Mouse (Mus musculus) embryonic facial prominence, embryonic 13.5 days (tissue): Measurements from ENCODE around the gene Hoxb6. TPM values are rescaled to one million over a fixed set of nuclear protein-coding genes. Genes with fewer than 3 reads are reported as not detected.

ENCODE experiments used
- ATAC-seq: fragments of 200-750 bp; cut with Nextera tagmentation; 2 replicates; pipeline ENCODE4 v1.8.0; 2017; ENCODE audit warnings: low read depth; ENCODE audit not compliant: insufficient number of reproducible peaks, insufficient read depth, low FRiP score, low TSS enrichment
- H3K27ac ChIP-seq: fragments of 300-500 bp; sonication (generic); 2 replicates; pipeline ENCODE4 v1.5.1; 2015; ENCODE audit warnings: moderate library complexity, mild to moderate bottlenecking, inconsistent platforms
- H3K27me3 ChIP-seq: fragments of 300-500 bp; sonication (generic); 2 replicates; pipeline ENCODE4 v1.6.1; 2015; ENCODE audit warnings: mild to moderate bottlenecking, inconsistent platforms
- H3K36me3 ChIP-seq: fragments of 300-500 bp; sonication (generic); 2 replicates; pipeline ENCODE4 v1.6.1; 2015; ENCODE audit warnings: mild to moderate bottlenecking, inconsistent platforms
- H3K4me1 ChIP-seq: fragments of 300-500 bp; sonication (generic); 2 replicates; pipeline ENCODE4 v1.6.1; 2015; ENCODE audit warnings: inconsistent platforms
- H3K4me2 ChIP-seq: fragments of 300-500 bp; sonication (generic); 2 replicates; pipeline ENCODE4 v1.6.1; 2015; ENCODE audit warnings: moderate library complexity, mild to moderate bottlenecking, inconsistent platforms
- H3K4me3 ChIP-seq: fragments of 300-500 bp; sonication (generic); 2 replicates; pipeline ENCODE4 v1.5.1; 2015; ENCODE audit warnings: mild to moderate bottlenecking, inconsistent platforms
- H3K9ac ChIP-seq: fragments of 300-500 bp; sonication (generic); 2 replicates; pipeline ENCODE4 v1.6.1; 2015; ENCODE audit warnings: mild to moderate bottlenecking, inconsistent platforms
- H3K9me3 ChIP-seq: fragments of 300-500 bp; sonication (generic); 2 replicates; pipeline ENCODE4 v1.6.1; 2016; ENCODE audit warnings: inconsistent platforms
- WGBS: fragments of 180-500 bp; shearing (Covaris S2); methylation state at CpG from one replicate; pipeline ENCODE4 v1.1.7; 2015; ENCODE audit warnings: mixed read lengths; 5-methylcytosine and 5-hydroxymethylcytosine counted together
- polyA plus RNA-seq: library from polyadenylated mRNA; unstranded; fragments of >200 nt; fragmentation: Nextera tagmentation; extraction: Ambion mirVana; gene quantifications from 2 replicates; pipeline ENCODE4 v1.2.1, GENCODE M21; 2015

The Hoxb6 gene
- polyA plus RNA-seq, 1 experiment from 2014 or later: 4.0 TPM

GRCm38 (mm10) chr11:96338957-96339855, 46.9 kb downstream of the Hoxb6 start:
- ATAC-seq: no peak
- Histone ChIP-seq H3K4me1 (no peaks in the 10 kb centered on the region), H3K27me3 (peaks cover 100% of the 10 kb centered on the region), H3K4me2 (no peak overlapping the region), H3K9ac (no peak overlapping the region), H3K27ac (no peak overlapping the region), H3K4me3 (no peak overlapping the region), H3K36me3 (no peaks in the 10 kb centered on the region), H3K9me3 (no peaks in the 10 kb centered on the region)
- WGBS: 11% methylated on average over 7 of the region's 7 CpGs

- WGBS: 0% methylated on average over 34 of the region's 36 CpGs
- H3K4me2 ChIP-seq: no peak overlapping the region
- H3K27ac ChIP-seq: no peak overlapping the region
- H3K4me3 ChIP-seq: no peak overlapping the region
- H3K9ac ChIP-seq: no peak overlapping the region
- no peaks in the 10 kb centered on the region for H3K36me3 ChIP-seq
- no peak for ATAC-seq
- H3K27me3 ChIP-seq: peaks cover 100% of the 10 kb centered on the region
- H3K9me3 ChIP-seq: no peaks in the 10 kb centered on the region
- 0 out of 2 replicates have a peak, but pooled peaks cover 4% of the 10 kb centered on the region for H3K4me1 ChIP-seq
These were observed 48.6 kb downstream of the Hoxb6 start for GRCm38 (mm10) chr11:96340698-96341365.

DNA sequence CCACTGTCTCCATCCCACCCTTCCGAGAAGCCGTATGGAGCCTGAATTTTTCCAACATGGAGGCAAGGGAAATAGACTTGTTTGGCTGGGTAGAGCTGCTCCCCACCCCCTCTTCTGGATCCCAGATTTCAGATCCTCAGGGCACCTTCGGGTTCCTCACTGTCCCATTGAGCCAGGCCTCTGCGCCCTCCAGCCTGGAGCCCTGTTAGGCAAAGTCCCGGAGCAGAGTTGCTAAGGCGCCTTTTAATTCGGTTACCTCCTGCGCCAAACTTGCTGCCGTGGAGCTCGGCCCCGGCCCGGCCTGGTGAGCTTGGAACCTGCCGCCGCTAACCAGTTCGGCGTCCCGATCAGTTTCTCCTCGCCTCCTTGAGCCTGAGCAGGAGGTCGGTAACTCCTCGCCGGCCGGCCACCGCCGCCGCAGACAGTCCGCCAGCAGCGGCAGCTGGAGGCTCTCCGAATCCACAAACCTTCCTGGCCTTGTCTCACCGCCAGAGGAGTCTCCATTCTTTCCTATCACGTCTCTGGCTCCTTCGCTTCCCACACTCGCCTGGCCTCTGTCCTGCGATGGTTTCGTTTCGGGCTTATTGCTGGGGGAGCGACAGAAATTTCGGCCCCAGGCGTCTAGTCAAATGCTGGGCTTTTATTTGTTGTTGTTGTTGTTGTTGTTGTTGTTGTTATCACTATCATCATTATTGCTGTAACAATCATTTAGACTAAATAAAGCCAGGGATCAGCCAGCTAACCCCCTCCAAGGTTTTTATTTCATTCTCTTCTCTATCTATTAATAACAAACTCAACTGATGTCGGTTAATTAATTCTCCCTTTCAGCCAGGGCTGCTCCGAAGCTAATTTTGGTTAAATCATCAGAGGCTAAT, 49.7 kb downstream of the Hoxb6 start:
- Histone ChIP-seq H3K4me1 (0 out of 2 replicates have a peak, but pooled peaks cover 4% of the 10 kb centered on the region), H3K27me3 (peaks cover 100% of the 10 kb centered on the region), H3K36me3 (no peaks in the 10 kb centered on the region), H3K4me2 (0 out of 2 replicates have a peak overlapping the region, but pooled peaks have one; percentile 5), H3K9ac (no peak overlapping the region), H3K4me3 (no peak overlapping the region), H3K9me3 (no peaks in the 10 kb centered on the region), H3K27ac (no peak overlapping the region)
- no peak for ATAC-seq
- WGBS: under 1% methylated on average over 40 of the region's 40 CpGs

DNA sequence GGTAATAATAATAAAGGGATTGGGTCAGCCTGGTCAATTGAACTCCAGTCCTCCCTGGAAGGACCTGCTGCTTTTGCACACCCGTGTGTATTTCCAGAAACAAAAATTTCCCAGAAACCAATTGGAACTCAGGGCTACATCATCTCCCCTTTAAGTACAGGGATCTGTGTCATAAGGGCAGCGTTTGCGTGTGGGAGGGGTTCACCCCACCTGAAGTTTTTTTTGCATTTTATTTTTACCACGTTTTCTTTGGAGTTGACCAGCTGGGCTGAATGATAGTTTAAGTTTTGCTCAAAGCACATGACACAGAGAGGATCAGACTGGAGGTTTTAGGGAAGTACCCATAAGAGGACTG, 50.3 kb downstream of the Hoxb6 start:
- no peak overlapping the region for H3K27ac ChIP-seq
- 0 out of 2 replicates have a peak, but pooled peaks cover 4% of the 10 kb centered on the region for H3K4me1 ChIP-seq
- peaks cover 98% of the 10 kb centered on the region for H3K27me3 ChIP-seq
- WGBS: 1% methylated on average over 4 of the region's 4 CpGs
- H3K36me3 ChIP-seq: no peaks in the 10 kb centered on the region
- no peak for ATAC-seq
- no peak overlapping the region for H3K4me2 ChIP-seq
- no peak overlapping the region for H3K4me3 ChIP-seq
- H3K9me3 ChIP-seq: no peaks in the 10 kb centered on the region
- H3K9ac ChIP-seq: no peak overlapping the region

DNA sequence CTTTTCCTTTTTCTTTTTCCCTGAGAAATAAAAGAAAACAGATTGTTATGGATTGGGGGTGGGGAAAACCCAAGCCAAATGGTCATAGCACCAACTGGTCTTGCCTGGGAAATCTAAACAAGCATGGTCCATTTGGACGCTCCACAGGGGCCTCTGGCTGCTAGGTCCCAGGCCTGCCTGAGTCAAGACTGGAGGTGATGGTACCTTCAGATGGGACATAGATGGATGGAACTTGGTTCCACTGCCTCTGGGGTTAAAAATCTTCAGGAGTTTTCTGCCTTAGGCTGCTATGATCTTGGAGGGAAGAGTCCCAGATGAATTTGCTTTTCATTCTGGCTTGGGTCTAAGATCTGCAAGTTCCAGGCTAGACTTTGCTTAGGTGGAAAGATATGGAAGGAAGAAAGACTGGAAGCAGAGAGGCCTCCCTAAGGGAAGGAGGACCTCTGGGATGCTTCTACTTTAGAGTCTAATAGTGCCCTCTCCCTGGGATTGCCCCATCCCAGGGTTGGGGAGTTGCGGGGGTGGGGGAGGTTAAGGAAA, 51.0 kb downstream of the Hoxb6 start:
- no peak overlapping the region for H3K9ac ChIP-seq
- H3K36me3 ChIP-seq: no peaks in the 10 kb centered on the region
- ATAC-seq: no peak
- 0 out of 2 replicates have a peak, but pooled peaks cover 4% of the 10 kb centered on the region for H3K4me1 ChIP-seq
- no peaks in the 10 kb centered on the region for H3K9me3 ChIP-seq
- no peak overlapping the region for H3K27ac ChIP-seq
- peaks cover 98% of the 10 kb centered on the region for H3K27me3 ChIP-seq
- no peak overlapping the region for H3K4me2 ChIP-seq
- WGBS: 2% methylated on average over 2 of the region's 2 CpGs
- no peak overlapping the region for H3K4me3 ChIP-seq

DNA sequence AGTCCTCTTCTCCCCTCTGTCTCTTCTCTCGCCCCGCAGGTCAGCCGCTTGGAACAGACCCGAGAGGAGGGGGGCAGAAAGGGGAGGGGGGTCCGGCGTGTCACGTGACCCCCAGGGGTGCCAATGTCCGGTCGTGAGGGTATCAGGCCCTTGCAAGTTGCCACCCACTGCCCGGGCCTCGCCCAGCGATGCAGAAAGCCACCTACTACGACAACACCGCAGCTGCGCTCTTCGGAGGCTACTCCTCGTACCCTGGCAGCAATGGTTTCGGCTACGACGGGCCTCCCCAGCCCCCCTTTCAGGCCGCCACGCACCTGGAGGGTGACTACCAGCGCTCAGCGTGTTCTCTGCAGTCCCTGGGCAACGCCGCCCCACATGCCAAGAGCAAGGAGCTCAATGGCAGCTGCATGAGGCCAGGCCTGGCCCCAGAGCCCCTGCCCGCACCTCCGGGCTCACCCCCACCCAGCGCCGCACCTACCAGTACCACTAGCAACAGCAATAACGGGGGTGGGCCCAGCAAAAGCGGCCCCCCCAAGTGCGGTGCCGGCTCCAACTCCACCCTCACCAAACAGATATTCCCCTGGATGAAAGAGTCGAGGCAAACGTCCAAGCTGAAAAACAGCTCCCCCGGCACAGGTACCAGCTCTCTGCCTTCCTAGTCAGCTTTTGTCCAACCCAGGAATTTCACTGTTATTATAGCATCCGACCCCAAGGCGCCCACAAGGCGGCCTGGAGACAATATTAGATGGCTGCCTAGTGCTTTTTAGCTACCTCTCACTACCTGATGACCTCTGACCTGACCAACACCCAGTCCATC, 52.0 kb downstream of the Hoxb6 start:
- no peak for ATAC-seq
- H3K4me2 ChIP-seq: no peak overlapping the region

GRCm38 (mm10) chr11:96344878-96345159, 52.5 kb downstream of the Hoxb6 start:
- Histone ChIP-seq H3K27ac (no peak overlapping the region), H3K36me3 (no peaks in the 10 kb centered on the region), H3K4me1 (0 out of 2 replicates have a peak, but pooled peaks cover 4% of the 10 kb centered on the region), H3K4me3 (no peak overlapping the region), H3K9me3 (no peaks in the 10 kb centered on the region), H3K9ac (no peak overlapping the region), H3K27me3 (peaks cover 98% of the 10 kb centered on the region), H3K4me2 (no peak overlapping the region)
- ATAC-seq: no peak
- 2% methylated on average over 6 of the region's 6 CpGs for WGBS

More for the DNA sequence above, 52.0 kb downstream of the Hoxb6 start:
- 3% methylated on average over 40 of the region's 40 CpGs for WGBS
- no peak overlapping the region for H3K9ac ChIP-seq
- H3K27ac ChIP-seq: no peak overlapping the region
- peaks cover 98% of the 10 kb centered on the region for H3K27me3 ChIP-seq
- H3K36me3 ChIP-seq: no peaks in the 10 kb centered on the region
- H3K9me3 ChIP-seq: no peaks in the 10 kb centered on the region
- no peak overlapping the region for H3K4me3 ChIP-seq
- H3K4me1 ChIP-seq: 0 out of 2 replicates have a peak, but pooled peaks cover 4% of the 10 kb centered on the region

GRCm38 (mm10) chr11:96345220-96345892, 53.1 kb downstream of the Hoxb6 start:
- Histone ChIP-seq H3K4me3 (peak overlapping the region; percentile 10; the same call in 1 of the 2 replicates), H3K27ac (no peak overlapping the region), H3K4me1 (0 out of 2 replicates have a peak, but pooled peaks cover 4% of the 10 kb centered on the region), H3K36me3 (no peaks in the 10 kb centered on the region), H3K9me3 (no peaks in the 10 kb centered on the region), H3K27me3 (peaks cover 98% of the 10 kb centered on the region), H3K9ac (no peak overlapping the region), H3K4me2 (peak overlapping the region; percentile 30; the same call in 1 of the 2 replicates)
- no peak for ATAC-seq
- WGBS: 1% methylated on average over 44 of the region's 56 CpGs

GRCm38 (mm10) chr11:96345893-96346806, 53.9 kb downstream of the Hoxb6 start:
- no peaks in the 10 kb centered on the region for H3K36me3 ChIP-seq
- no peak for ATAC-seq
- no peak overlapping the region for H3K27ac ChIP-seq
- H3K4me3 ChIP-seq: 0 out of 2 replicates have a peak overlapping the region, but pooled peaks have one; percentile 10
- H3K4me1 ChIP-seq: 0 out of 2 replicates have a peak, but pooled peaks cover 4% of the 10 kb centered on the region
- no peak overlapping the region for H3K4me2 ChIP-seq
- H3K9ac ChIP-seq: no peak overlapping the region
- no peaks in the 10 kb centered on the region for H3K9me3 ChIP-seq
- WGBS: 2% methylated on average over 45 of the region's 45 CpGs
- peaks cover 98% of the 10 kb centered on the region for H3K27me3 ChIP-seq
